Mouse (Mus musculus) myocyte (in vitro differentiated cells): ENCODE measurements around the gene Prim2. TPM values are rescaled to one million over a fixed set of nuclear protein-coding genes. Genes with fewer than 3 reads are reported as not detected.

Experiments
- H3K27me3 ChIP-seq: one replicate; pipeline ENCODE4 v1.6.1; 2011; ENCODE audit not compliant: control insufficient read depth, insufficient read depth, insufficient read length
- H3K36me3 ChIP-seq: one replicate; pipeline ENCODE4 v1.6.1; 2011; ENCODE audit not compliant: control insufficient read depth, insufficient read depth
- H3K4me2 ChIP-seq: one replicate; pipeline ENCODE4 v1.6.1; 2011; ENCODE audit warnings: low read depth, control low read depth
- H3K4me3 ChIP-seq: one replicate; pipeline ENCODE4 v1.5.1; 2011; ENCODE audit warnings: mild to moderate bottlenecking, control low read depth, moderate library complexity
- H3K79me2 ChIP-seq: one replicate; pipeline ENCODE4 v1.6.1; 2011; ENCODE audit not compliant: control insufficient read depth, insufficient read depth
- H3ac ChIP-seq: one replicate; pipeline ENCODE4 v1.6.1; 2011; ENCODE audit not compliant: control insufficient read depth, insufficient read length
- CEBPB ChIP-seq: IDR thresholded peaks from 2 replicates; pipeline ENCODE4 v1.6.1; 2011; ENCODE audit warnings: mild to moderate bottlenecking, moderate library complexity; ENCODE audit not compliant: poor library complexity, insufficient read depth, severe bottlenecking
- E2F4 ChIP-seq: IDR thresholded peaks from one replicate; pipeline ENCODE4 v1.6.1; 2011; ENCODE audit warnings: mild to moderate bottlenecking, control low read depth, moderate library complexity; ENCODE audit not compliant: insufficient read depth
- MAX ChIP-seq: IDR thresholded peaks from one replicate; pipeline ENCODE4 v1.6.1; 2011; ENCODE audit warnings: low read depth, mild to moderate bottlenecking, control low read depth
- MYOD1 ChIP-seq, 3 experiments: IDR thresholded peaks; one replicate each; pipeline ENCODE4 v1.6.1; 2011; ENCODE audit warnings: control low read depth in 2 of 3, low read depth in 2 of 3, mild to moderate bottlenecking in 2 of 3, moderate library complexity in 1 of 3; ENCODE audit not compliant: insufficient read length in 2 of 3, control insufficient read depth in 1 of 3
- MYOG ChIP-seq, 3 experiments: IDR thresholded peaks; one replicate each; pipeline ENCODE4 v1.6.1; 2011; ENCODE audit warnings: control low read depth in 2 of 3, low read depth in 2 of 3, mild to moderate bottlenecking in 2 of 3; ENCODE audit not compliant: insufficient read length in 2 of 3, control insufficient read depth in 1 of 3, insufficient read depth in 1 of 3
- POLR2A ChIP-seq: IDR thresholded peaks from one replicate; pipeline ENCODE4 v1.6.1; 2011; ENCODE audit warnings: low read depth, mild to moderate bottlenecking, control low read depth, moderate library complexity; ENCODE audit not compliant: insufficient read length
- POLR2AphosphoS2 ChIP-seq: IDR thresholded peaks from one replicate; pipeline ENCODE4 v1.6.1; 2011; ENCODE audit warnings: low read depth, control low read depth; ENCODE audit not compliant: insufficient read length
- REST ChIP-seq: IDR thresholded peaks from one replicate; pipeline ENCODE4 v1.6.1; 2011; ENCODE audit warnings: mild to moderate bottlenecking, control low read depth, moderate library complexity; ENCODE audit not compliant: insufficient read depth, insufficient read length
- SRF ChIP-seq: IDR thresholded peaks from one replicate; pipeline ENCODE4 v1.6.1; 2011; ENCODE audit warnings: low read depth; ENCODE audit not compliant: control insufficient read depth, insufficient read length
- TCF12 ChIP-seq: IDR thresholded peaks from one replicate; pipeline ENCODE4 v1.6.1; 2011; ENCODE audit warnings: mild to moderate bottlenecking, control low read depth; ENCODE audit not compliant: poor library complexity, insufficient read depth, severe bottlenecking
- TCF3 ChIP-seq: IDR thresholded peaks from one replicate; pipeline ENCODE4 v1.6.1; 2011; ENCODE audit warnings: low read depth, control low read depth; ENCODE audit not compliant: insufficient read length
- USF1 ChIP-seq: IDR thresholded peaks from one replicate; pipeline ENCODE4 v1.6.1; 2011; ENCODE audit warnings: low read depth, mild to moderate bottlenecking, control low read depth, moderate library complexity
- polyA plus RNA-seq: library from polyadenylated mRNA; unstranded; fragments of >200 nt; fragmentation: generic; extraction: Trizol; gene quantifications from one replicate; pipeline ENCODE4 v1.2.1, GENCODE M21; 2012; ENCODE audit warnings: missing spikeins

The Prim2 gene
- polyA plus RNA-seq, 1 experiment: 8.2 TPM

DNA sequence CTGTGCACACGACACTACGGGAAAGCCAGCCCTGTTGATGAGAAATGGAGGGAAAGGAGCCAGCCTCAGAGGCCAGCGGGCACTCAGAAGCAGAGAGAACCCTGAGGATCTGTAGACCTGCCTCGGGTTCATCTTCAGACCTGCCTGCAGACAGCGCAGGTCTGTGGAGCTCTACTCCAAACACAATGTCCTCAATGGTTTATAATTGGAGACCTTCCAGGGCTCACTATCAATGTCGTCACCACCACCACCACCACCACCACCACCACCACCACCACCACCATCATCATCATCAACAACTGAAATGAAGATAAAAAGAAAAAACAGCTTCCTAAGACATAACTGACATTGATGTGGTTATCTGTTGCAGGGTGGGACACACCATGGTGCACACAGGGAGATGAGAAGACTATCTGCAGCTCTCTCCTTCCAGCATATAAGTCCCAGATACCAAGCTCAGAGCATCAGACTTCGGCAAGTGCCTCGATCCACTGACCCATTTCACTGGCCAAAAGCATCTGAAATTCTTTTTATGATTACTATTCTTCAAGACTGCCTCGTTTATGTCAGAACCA lies 20.0 kb downstream of the Prim2 start:
- no peak overlapping the region for H3K4me3 ChIP-seq
- no peak overlapping the region for H3K4me2 ChIP-seq
- H3ac ChIP-seq: no peak overlapping the region
- TF ChIP-seq POLR2A: no peak
- TF ChIP-seq CEBPB: no peak
- TF ChIP-seq MYOG (IDR thresholded peaks at IDR 0.05; ENCODE audit: control insufficient read depth in 1 of 3, insufficient read depth in 1 of 3, insufficient read length in 2 of 3, low read depth in 2 of 3): no peak
- TF ChIP-seq E2F4: no peak
- TF ChIP-seq REST: no peak
- TF ChIP-seq TCF3: no peak
- no peak for TF ChIP-seq USF1
- TF ChIP-seq MAX: no peak
- no peak for TF ChIP-seq MYOD1 (IDR thresholded peaks at IDR 0.05; ENCODE audit: control insufficient read depth in 1 of 3, insufficient read length in 2 of 3, low read depth in 2 of 3)
- no peak for TF ChIP-seq POLR2AphosphoS2
- H3K36me3 ChIP-seq: no peaks in the 10 kb centered on the region
- H3K79me2 ChIP-seq: no peaks in the 10 kb centered on the region
- H3K27me3 ChIP-seq: no peaks in the 10 kb centered on the region

DNA sequence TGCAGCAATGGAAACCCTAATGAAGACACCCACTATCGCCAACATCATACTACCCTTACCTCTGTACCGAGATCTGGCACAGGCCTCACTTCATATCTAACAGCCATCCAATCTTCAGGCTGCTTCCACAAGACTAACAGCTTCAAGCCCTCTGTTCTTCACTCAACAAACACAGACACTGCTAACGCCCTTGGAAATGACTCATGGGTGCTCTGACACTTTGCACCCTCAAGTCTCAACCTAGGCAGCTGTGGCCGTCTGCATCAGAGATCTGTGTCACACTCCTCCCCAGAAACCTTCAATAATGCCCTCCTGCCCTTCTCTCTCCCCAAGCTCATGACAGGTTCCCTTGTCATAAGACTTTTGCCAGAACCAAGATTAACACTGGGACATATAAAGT lies 20.6 kb downstream of the Prim2 start:
- Histone ChIP-seq H3ac (no peak overlapping the region), H3K27me3 (no peaks in the 10 kb centered on the region), H3K4me3 (no peak overlapping the region), H3K79me2 (no peaks in the 10 kb centered on the region), H3K4me2 (no peak overlapping the region), H3K36me3 (no peaks in the 10 kb centered on the region)
- no peak for TF ChIP-seq MAX
- no peak for TF ChIP-seq REST
- no peak for TF ChIP-seq MYOG (IDR thresholded peaks at IDR 0.05; ENCODE audit: control insufficient read depth in 1 of 3, insufficient read depth in 1 of 3, insufficient read length in 2 of 3, low read depth in 2 of 3)
- no peak for TF ChIP-seq CEBPB
- TF ChIP-seq MYOD1 (IDR thresholded peaks at IDR 0.05; ENCODE audit: control insufficient read depth in 1 of 3, insufficient read length in 2 of 3, low read depth in 2 of 3): no peak
- no peak for TF ChIP-seq SRF

DNA sequence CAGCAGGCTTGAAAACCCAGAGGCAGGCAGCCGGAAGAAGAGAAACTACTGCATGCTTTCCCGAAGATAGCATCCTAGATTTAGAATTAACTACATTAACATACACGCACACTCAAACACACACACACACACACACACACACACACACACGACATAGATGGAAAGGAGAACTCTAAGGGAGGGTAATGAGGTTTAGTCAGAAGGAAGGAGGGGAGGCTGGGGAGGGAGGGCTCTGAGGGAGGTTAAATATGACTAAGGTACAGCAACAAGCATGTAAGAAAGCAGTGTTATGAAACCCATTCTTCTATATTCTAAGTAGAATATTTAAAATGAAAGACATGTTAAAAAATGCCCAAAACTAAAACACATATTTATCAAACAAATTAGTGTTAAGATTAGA lies 21.9 kb downstream of the Prim2 start:
- no peak for TF ChIP-seq MYOD1 (IDR thresholded peaks at IDR 0.05; ENCODE audit: control insufficient read depth in 1 of 3, insufficient read length in 2 of 3, low read depth in 2 of 3)
- no peak for TF ChIP-seq CEBPB
- no peak for TF ChIP-seq SRF
- TF ChIP-seq MYOG (IDR thresholded peaks at IDR 0.05; ENCODE audit: control insufficient read depth in 1 of 3, insufficient read depth in 1 of 3, insufficient read length in 2 of 3, low read depth in 2 of 3): no peak
- TF ChIP-seq TCF3: no peak
- TF ChIP-seq POLR2A: no peak
- no peak for TF ChIP-seq USF1
- no peak for TF ChIP-seq TCF12
- TF ChIP-seq REST: no peak
- no peak for TF ChIP-seq POLR2AphosphoS2
- no peak for TF ChIP-seq MAX
- no peak for TF ChIP-seq E2F4
- Histone ChIP-seq H3K36me3 (no peaks in the 10 kb centered on the region), H3K79me2 (no peaks in the 10 kb centered on the region), H3K4me3 (no peak overlapping the region), H3K4me2 (no peak overlapping the region), H3K27me3 (no peaks in the 10 kb centered on the region), H3ac (no peak overlapping the region)

DNA sequence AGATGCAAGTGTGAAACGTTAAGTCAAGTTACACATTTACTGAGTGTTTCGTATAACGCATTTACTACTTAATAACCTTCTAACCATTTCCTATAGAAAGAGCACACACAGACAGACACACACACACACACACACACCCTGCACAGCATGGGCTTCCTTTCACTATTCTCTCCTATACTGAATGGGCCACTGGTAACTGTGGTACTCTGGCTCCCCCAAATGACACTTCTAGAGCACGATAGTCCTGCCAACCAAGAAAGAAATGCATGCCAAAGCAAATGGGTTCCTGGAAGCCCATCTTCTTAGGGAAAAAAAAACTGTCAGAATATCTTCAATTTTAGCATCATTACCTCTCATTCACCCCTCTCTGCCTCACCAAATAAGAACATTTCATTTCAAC lies 22.4 kb downstream of the Prim2 start:
- TF ChIP-seq CEBPB: no peak
- no peak for TF ChIP-seq USF1
- TF ChIP-seq MYOD1 (IDR thresholded peaks at IDR 0.05; ENCODE audit: control insufficient read depth in 1 of 3, insufficient read length in 2 of 3, low read depth in 2 of 3): no peak
- no peak for TF ChIP-seq TCF12
- TF ChIP-seq POLR2A: no peak
- TF ChIP-seq SRF: no peak
- no peak overlapping the region for H3K4me2 ChIP-seq
- no peaks in the 10 kb centered on the region for H3K79me2 ChIP-seq
- H3K36me3 ChIP-seq: no peaks in the 10 kb centered on the region
- no peaks in the 10 kb centered on the region for H3K27me3 ChIP-seq
- H3ac ChIP-seq: no peak overlapping the region
- no peak overlapping the region for H3K4me3 ChIP-seq

DNA sequence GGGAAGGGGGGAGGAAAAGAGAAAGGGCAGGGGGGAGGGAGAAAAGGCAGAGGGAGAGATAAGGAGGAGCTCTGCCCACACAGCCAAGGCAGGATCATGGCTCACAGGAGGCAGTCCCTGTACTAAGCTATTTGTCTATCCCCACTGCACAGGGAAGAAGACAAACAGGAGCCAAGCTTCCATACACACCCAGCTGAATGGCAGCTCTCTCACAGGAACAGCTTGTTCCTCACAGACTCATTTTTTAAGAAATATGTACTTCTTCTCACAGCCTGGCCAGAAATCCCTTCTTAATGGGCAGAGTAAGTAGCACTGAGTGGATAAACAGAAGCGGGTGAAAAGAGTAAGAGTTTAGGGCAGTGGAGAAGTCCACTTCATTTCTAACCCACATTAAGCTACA lies 23.9 kb downstream of the Prim2 start:
- H3ac ChIP-seq: no peak overlapping the region
- no peak for TF ChIP-seq MAX
- H3K79me2 ChIP-seq: no peaks in the 10 kb centered on the region
- H3K36me3 ChIP-seq: no peaks in the 10 kb centered on the region
- no peaks in the 10 kb centered on the region for H3K27me3 ChIP-seq
- no peak overlapping the region for H3K4me2 ChIP-seq
- no peak overlapping the region for H3K4me3 ChIP-seq

DNA sequence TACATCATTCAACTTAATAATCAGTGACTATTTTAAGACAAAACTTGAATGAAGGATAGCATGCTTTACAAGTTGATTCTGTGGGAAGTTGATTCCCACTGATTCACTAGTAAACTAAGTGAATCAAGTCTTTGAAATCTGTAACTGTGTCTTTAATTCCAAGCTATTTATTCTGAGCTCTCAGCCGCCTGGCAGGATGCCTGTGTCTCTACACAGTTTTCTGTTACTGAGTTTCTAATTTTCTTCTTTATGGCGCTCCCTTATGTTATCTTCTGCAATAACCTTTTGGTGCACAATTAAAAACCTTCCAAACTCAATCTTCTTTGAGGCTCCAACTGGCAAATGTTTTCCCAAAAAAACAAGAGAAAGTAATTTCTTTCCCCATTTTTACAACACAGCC lies 28.5 kb downstream of the Prim2 start:
- peaks cover 4% of the 10 kb centered on the region for H3K36me3 ChIP-seq
- no peak overlapping the region for H3K4me2 ChIP-seq
- H3ac ChIP-seq: no peak overlapping the region
- no peaks in the 10 kb centered on the region for H3K27me3 ChIP-seq
- no peaks in the 10 kb centered on the region for H3K79me2 ChIP-seq
- no peak for TF ChIP-seq POLR2A
- TF ChIP-seq TCF3: no peak
- TF ChIP-seq MYOD1 (IDR thresholded peaks at IDR 0.05; ENCODE audit: control insufficient read depth in 1 of 3, insufficient read length in 2 of 3, low read depth in 2 of 3): no peak
- no peak for TF ChIP-seq CEBPB
- TF ChIP-seq MYOG (IDR thresholded peaks at IDR 0.05; ENCODE audit: control insufficient read depth in 1 of 3, insufficient read depth in 1 of 3, insufficient read length in 2 of 3, low read depth in 2 of 3): no peak
- TF ChIP-seq POLR2AphosphoS2: no peak
- no peak for TF ChIP-seq SRF
- no peak for TF ChIP-seq USF1
- TF ChIP-seq E2F4: no peak
- TF ChIP-seq REST: no peak
- TF ChIP-seq MAX: no peak
- TF ChIP-seq TCF12: no peak
- H3K4me3 ChIP-seq: no peak overlapping the region
